Mouse (Mus musculus): ENCODE measurements around the gene Cc2d1a. TPM values are rescaled to one million over a fixed set of nuclear protein-coding genes. Genes with fewer than 3 reads are reported as not detected.
A peak's percentile ranks its signal among the peaks of the same experiment; 100 is the strongest.

Gene Cc2d1a
- total RNA-seq, 4 experiments from 2014 or later, result 33.9 to 51.2 (median 40.3) TPM

GRCm38 (mm10) chr8:84104221-84104620 is 43.5 kb downstream of the Cc2d1a start:
- DNase-seq, result no peak

GRCm38 (mm10) chr8:84103601-84104000 is 44.1 kb downstream of the Cc2d1a start:
- no peak for DNase-seq

- DNase-seq, result no peak
Observed at GRCm38 (mm10) chr8:84101476-84102270, 46.1 kb downstream of the Cc2d1a start.

DNA sequence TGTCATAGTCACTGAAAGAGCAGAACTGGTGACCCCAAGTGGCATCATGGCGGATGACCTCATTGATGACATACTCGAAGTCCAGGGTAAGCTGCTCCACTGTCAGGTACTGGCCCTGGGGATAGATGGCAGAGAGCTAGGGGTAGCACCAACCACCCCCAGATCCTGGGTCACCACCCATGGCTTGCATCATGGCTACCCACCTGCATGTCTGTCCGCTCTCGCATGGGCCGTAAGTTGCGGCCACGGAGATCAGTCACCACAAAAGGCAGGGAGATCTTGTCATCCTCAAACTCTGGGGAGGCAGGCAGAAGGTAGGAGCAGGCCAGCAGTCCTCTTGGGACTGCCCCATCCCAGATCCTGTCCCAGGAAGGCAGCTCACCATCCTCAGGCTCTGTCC is 49.4 kb downstream of the Cc2d1a start:
- DNase-seq, result no peak

- no peak for DNase-seq
Observed at GRCm38 (mm10) chr8:84096061-84096460, 51.7 kb downstream of the Cc2d1a start.

DNA sequence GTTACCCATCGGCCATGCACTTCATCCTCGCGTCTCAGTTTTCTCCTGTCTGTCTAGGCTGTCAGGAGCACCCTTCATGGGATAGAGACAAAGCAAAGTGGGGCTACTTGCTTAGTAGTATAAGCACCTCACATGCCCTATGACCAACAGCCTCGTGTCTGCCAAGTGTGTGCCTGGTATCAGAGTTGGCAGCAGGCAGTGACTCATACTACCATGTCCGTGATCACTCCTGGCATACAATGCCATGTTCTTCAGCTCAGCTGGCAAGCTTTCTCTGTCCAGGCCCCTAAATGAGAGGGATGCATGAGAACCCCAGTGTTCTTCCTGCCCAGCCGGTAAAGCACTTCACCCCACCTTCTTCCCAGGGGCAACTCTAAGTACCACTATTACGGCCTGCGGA is 57.2 kb downstream of the Cc2d1a start:
- DNase-seq, result peak; percentile 73

- DNase-seq, result no peak
Observed at GRCm38 (mm10) chr8:84089277-84089676, 58.5 kb downstream of the Cc2d1a start.

DNA sequence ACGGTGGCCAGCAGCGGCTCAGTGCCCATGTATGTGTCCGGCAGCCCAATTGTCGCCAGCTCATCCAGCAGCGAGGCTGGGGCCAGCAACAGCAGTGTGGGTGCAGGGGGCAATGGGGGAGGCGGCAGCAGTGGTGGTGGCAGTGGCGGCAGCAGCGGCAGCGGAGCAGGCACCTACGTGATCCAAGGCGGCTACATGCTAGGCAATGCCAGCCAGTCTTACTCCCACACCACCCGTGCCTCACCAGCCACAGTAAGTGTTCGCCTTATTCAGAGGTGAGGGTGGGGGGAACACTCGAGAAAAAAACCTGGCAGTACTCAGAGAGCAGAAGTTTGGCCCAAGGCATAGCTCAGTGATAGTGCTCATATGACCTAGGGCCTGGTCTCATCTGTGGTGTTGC is 59.9 kb downstream of the Cc2d1a start:
- DNase-seq, result no peak

GRCm38 (mm10) chr8:84087156-84087555 is 60.6 kb downstream of the Cc2d1a start:
- DNase-seq, result no peak

- no peak for DNase-seq
Observed at GRCm38 (mm10) chr8:84084341-84085115, 63.2 kb downstream of the Cc2d1a start.

DNA sequence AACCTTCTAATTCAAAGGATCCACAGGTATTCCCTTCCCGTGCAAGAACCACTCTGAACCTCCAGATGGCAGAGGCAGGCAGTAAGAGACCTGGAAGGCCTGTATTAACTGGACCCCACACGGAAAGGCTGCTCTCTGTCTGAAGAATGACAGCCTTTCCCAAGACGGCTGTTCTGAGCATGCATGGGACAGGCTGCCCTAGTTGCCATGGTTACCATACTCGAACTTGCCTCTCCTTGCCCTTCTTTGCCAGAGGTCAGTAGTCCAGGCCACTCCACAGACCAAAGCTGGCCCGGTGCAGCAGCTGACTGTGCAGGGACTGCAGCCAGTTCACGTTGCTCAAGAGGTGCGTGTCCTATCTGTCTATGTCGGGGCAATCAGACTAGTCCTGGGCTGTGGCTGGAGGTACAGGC is 63.9 kb downstream of the Cc2d1a start:
- peak; percentile 60 for DNase-seq

Small RNA genes lying within 50 kb of the gene (microRNA-seq; reads per million reads assigned to microRNA genes)
- gene Gm25110 (0 reads per million in 2 experiments), gene Mir181c (753 to 1,002 reads per million in 2 experiments), gene Mir181d (565 to 828 reads per million in 2 experiments), gene Mir709 (0 reads per million in 2 experiments)

Other genes starting within 250 kb of the Cc2d1a start
- gene Adgrl1, start 247.8 kb downstream of the Cc2d1a start, total RNA-seq (2022), result 100 to 1,000 TPM in 3 of 4 experiments, 10 to 100 TPM in 1; 90.5 to 113 (median 105) TPM
- gene Gm10644, start 192.7 kb downstream of the Cc2d1a start, total RNA-seq (2022), result 1 to 10 TPM; 1.5 to 2.2 (median 1.9) TPM
- 1 to 10 TPM; 1.1 to 2.7 (median 1.8) TPM for gene Asf1b, start 192.4 kb downstream of the Cc2d1a start, total RNA-seq (2022)
- 100 to 1,000 TPM; 240 to 263 (median 253) TPM for gene Prkaca, start 174.9 kb downstream of the Cc2d1a start, total RNA-seq (2022)
- gene Samd1, start 150.3 kb downstream of the Cc2d1a start, total RNA-seq (2022), result 10 to 100 TPM; 27.4 to 44.2 (median 34.9) TPM
- gene 1700067K01Rik, start 146.4 kb downstream of the Cc2d1a start, total RNA-seq (2022), result under 1 TPM in 2 of 4 experiments, not detected in 2; 0.49 TPM
- under 1 TPM in 2 of 4 experiments, not detected in 2; 0.62 to 0.77 TPM for gene 2210011C24Rik, start 135.8 kb downstream of the Cc2d1a start, total RNA-seq (2022)
- gene Palm3, start 126.5 kb downstream of the Cc2d1a start, total RNA-seq (2022), result 1 to 10 TPM in 3 of 4 experiments, under 1 TPM in 1; 0.70 to 3.9 (median 2.3) TPM
- gene Il27ra, start 105.3 kb downstream of the Cc2d1a start, total RNA-seq (2022), result 1 to 10 TPM; 1.9 to 3.1 (median 2.8) TPM
- gene Rln3, start 102.9 kb downstream of the Cc2d1a start, total RNA-seq (2022), result not detected
- gene Gm10643, start 82.8 kb downstream of the Cc2d1a start, total RNA-seq (2022), result 1 to 10 TPM; 2.9 to 5.9 (median 4.2) TPM
- 10 to 100 TPM; 16.8 to 25.2 (median 20.5) TPM for gene Rfx1, start 81.1 kb downstream of the Cc2d1a start, total RNA-seq (2022)
- 10 to 100 TPM; 18.3 to 27.1 (median 23.8) TPM for gene Dcaf15, start 43.2 kb downstream of the Cc2d1a start, total RNA-seq (2022)
- gene Podnl1, start 21.9 kb downstream of the Cc2d1a start, total RNA-seq (2022), result under 1 TPM; 0.10 to 0.86 (median 0.34) TPM
- gene 4930432K21Rik, start 89 bp upstream of the Cc2d1a start, total RNA-seq (2022), result under 1 TPM; 0.38 to 0.81 (median 0.40) TPM
- 1 to 10 TPM in 2 of 4 experiments, under 1 TPM in 2; 0.75 to 2.9 (median 1.2) TPM for gene Nanos3, start 37.3 kb upstream of the Cc2d1a start, total RNA-seq (2022)
- gene Zswim4, start 89.1 kb upstream of the Cc2d1a start, total RNA-seq (2022), result 10 to 100 TPM; 36.2 to 53.9 (median 48.0) TPM
- gene D8Ertd738e, start 101.8 kb upstream of the Cc2d1a start, total RNA-seq (2022), result 100 to 1,000 TPM; 171 to 296 (median 225) TPM
- 10 to 100 TPM; 26.9 to 52.8 (median 51.6) TPM for gene Mri1, start 109.4 kb upstream of the Cc2d1a start, total RNA-seq (2022)
- gene Ccdc130, start 122.4 kb upstream of the Cc2d1a start, total RNA-seq (2022), result 10 to 100 TPM; 21.5 to 27.7 (median 24.6) TPM
- gene Cacna1a, start 240.5 kb upstream of the Cc2d1a start, total RNA-seq (2022), result 10 to 100 TPM in 3 of 4 experiments, 1 to 10 TPM in 1; 6.3 to 18.1 (median 11.8) TPM